Comparison of ENCODE assay signal across 18 mouse cellular contexts in genomic region chr15:88604669-88605414, GRCm38 (mm10). TPM values are rescaled to one million over a fixed set of nuclear protein-coding genes. Genes with fewer than 3 reads are reported as not detected.
"Had no signal": no experiment of that assay in that cellular context is flagged by ENCODE, and none has a peak within 500 bp of the region (broad histone marks: within the 10 kb centered on the region; RNA-seq: fewer than 3 reads in every experiment).

No protein-coding gene starts in this region.

- H3K4me3 ChIP-seq: left cerebral cortex, adult 2 months; limb, embryonic 12.5 days; liver, embryonic 13.5 days; lung, embryonic 15.5 days; midbrain, embryonic 13.5 days; neural tube, embryonic 13.5 days had no signal

- H3K9ac ChIP-seq: limb, embryonic 12.5 days; liver, embryonic 13.5 days; liver, postnatal 0 days; lung, embryonic 15.5 days; midbrain, embryonic 13.5 days; neural tube, embryonic 13.5 days had no signal

- H3K27ac ChIP-seq: left cerebral cortex, adult 2 months; limb, embryonic 12.5 days; liver, embryonic 13.5 days; lung, embryonic 15.5 days; macrophage; midbrain, embryonic 13.5 days; neural tube, embryonic 13.5 days had no signal

- H3K36me3 ChIP-seq: limb, embryonic 12.5 days; liver, embryonic 13.5 days; lung, embryonic 15.5 days; midbrain, embryonic 13.5 days; neural tube, embryonic 13.5 days had no signal

- H3K27me3 ChIP-seq: limb, embryonic 12.5 days; liver, embryonic 13.5 days; lung, embryonic 15.5 days; midbrain, embryonic 13.5 days; neural tube, embryonic 13.5 days had no signal

- H3K9me3 ChIP-seq: limb, embryonic 12.5 days; lung, embryonic 15.5 days; midbrain, embryonic 13.5 days; neural tube, embryonic 13.5 days had no signal

- ATAC-seq: liver, postnatal 0 days; midbrain, embryonic 13.5 days had no signal

- DNase-seq: kidney, postnatal 10 days; kidney, postnatal 4 days; liver; liver, embryonic 13.5 days; liver, postnatal 0 days; lung, postnatal 14 days; retina, postnatal 1 day; right cerebral cortex, postnatal 25 days; thymus, postnatal 4 days had no signal

- H3K4me2 ChIP-seq: limb, embryonic 12.5 days; liver, embryonic 13.5 days; lung, embryonic 15.5 days; midbrain, embryonic 13.5 days; neural tube, embryonic 13.5 days had no signal

- H3K4me1 ChIP-seq: limb, embryonic 12.5 days; liver, embryonic 13.5 days; lung, embryonic 15.5 days; midbrain, embryonic 13.5 days; neural tube, embryonic 13.5 days had no signal

RNA-seq across cellular contexts. Expression of gene Zdhhc25, which starts 4.7 kb away (rescaled TPM):
- polyA plus RNA-seq: kidney, embryonic 14.5 days; limb, embryonic 12.5 days; liver, embryonic 13.5 days; liver, postnatal 0 days; lung, embryonic 15.5 days; macrophage; midbrain, embryonic 13.5 days; neural tube, embryonic 13.5 days; small intestine, adult 2 months; stomach, embryonic 16.5 days had no signal
